Mouse (Mus musculus) ES-Bruce4 (cell line): ENCODE measurements around the gene Sphk1.

Experiments
- EP300 ChIP-seq: IDR thresholded peaks from 2 replicates; pipeline ENCODE4 v1.6.1; 2011; ENCODE audit warnings: low read depth, low read length; ENCODE audit not compliant: insufficient read depth
- POLR2A ChIP-seq: IDR thresholded peaks from one replicate; pipeline ENCODE4 v1.8.1; 2011; ENCODE audit warnings: low read length; ENCODE audit not compliant: insufficient read depth

GRCm38 (mm10) chr11:116512987-116513386, 17.7 kb upstream of the Sphk1 start:
- no peak for TF ChIP-seq POLR2A
- no peak for TF ChIP-seq EP300
